Mouse (Mus musculus) heart, adult 2 months (tissue): ENCODE results near the gene Snrpc.

Experiments
- CTCF ChIP-seq: fragments of 200-600 bp; IDR thresholded peaks from 2 replicates; pipeline ENCODE4 v1.8.1; 2022; ENCODE audit warnings: antibody characterized with exemption, mild to moderate bottlenecking, moderate library complexity
- POLR2A ChIP-seq: fragments of 200-500 bp; IDR thresholded peaks from 2 replicates; pipeline ENCODE4 v1.6.1; 2011; ENCODE audit warnings: mild to moderate bottlenecking, low read depth, low read length, control low read depth; ENCODE audit not compliant: insufficient read depth

DNA sequence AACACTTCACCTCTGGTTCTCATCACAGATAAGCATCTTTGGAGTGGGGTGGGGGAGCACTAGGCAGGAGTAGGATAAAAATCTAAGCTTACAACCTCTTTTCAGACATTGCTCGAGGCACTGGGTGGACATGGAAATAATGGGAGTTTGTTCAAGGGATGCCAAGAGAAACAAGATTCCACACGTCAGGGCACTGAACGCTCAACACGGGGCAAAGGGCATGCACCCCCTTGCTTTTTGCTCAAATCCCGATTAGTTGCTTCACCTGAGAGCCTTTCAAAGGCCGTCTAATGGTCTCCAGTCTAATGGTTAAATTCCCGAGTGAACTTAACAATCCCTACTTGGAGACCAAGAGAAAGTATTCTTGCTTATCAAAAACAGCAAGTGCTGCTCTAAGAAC, 18.9 kb upstream of the Snrpc start:
- no peak for TF ChIP-seq POLR2A
- TF ChIP-seq CTCF: no peak
